Mouse (Mus musculus) lung, embryonic 14.5 days (tissue): ENCODE measurements at regions not wholly inside any gene's neighbourhood (a gene's known extent, or its start where the extent isn't known, plus 50 kb on each side); places are given as distances from the start of the nearest gene placed in this dataset.

ENCODE experiments used
- ATAC-seq: fragments of 200-750 bp; cut with Nextera tagmentation; 2 replicates; pipeline ENCODE4 v1.8.0; 2017; ENCODE audit warnings: mild to moderate bottlenecking, moderate TSS enrichment, moderate library complexity; ENCODE audit not compliant: insufficient read depth
- DNase-seq: peaks from one replicate; pipeline ENCODE4 v3.0.0-alpha.2; 2015
- H3K27ac ChIP-seq: fragments of 300-500 bp; sonication (generic); 2 replicates; pipeline ENCODE4 v1.5.1; 2014; ENCODE audit warnings: low read depth, mild to moderate bottlenecking, moderate library complexity
- H3K27me3 ChIP-seq: fragments of 300-500 bp; sonication (generic); 2 replicates; pipeline ENCODE4 v1.6.1; 2014; ENCODE audit warnings: low read length, control low read depth; ENCODE audit not compliant: insufficient read depth
- H3K36me3 ChIP-seq: fragments of 300-500 bp; sonication (generic); 2 replicates; pipeline ENCODE4 v1.6.1; 2014; ENCODE audit warnings: control low read depth; ENCODE audit not compliant: insufficient read depth
- H3K4me1 ChIP-seq: fragments of 300-500 bp; sonication (generic); 2 replicates; pipeline ENCODE4 v1.6.1; 2014; ENCODE audit warnings: antibody characterized with exemption, control low read depth; ENCODE audit not compliant: insufficient read depth
- H3K4me2 ChIP-seq: fragments of 300-500 bp; sonication (generic); 2 replicates; pipeline ENCODE4 v1.6.1; 2014; ENCODE audit warnings: mild to moderate bottlenecking
- H3K4me3 ChIP-seq: fragments of 300-500 bp; sonication (generic); 2 replicates; pipeline ENCODE4 v1.5.1; 2014; ENCODE audit warnings: low read depth, low read length
- H3K9ac ChIP-seq: fragments of 300-500 bp; sonication (generic); 2 replicates; pipeline ENCODE4 v1.6.1; 2014
- H3K9me3 ChIP-seq: fragments of 300-500 bp; sonication (generic); 2 replicates; pipeline ENCODE4 v1.6.1; 2016; ENCODE audit warnings: low read depth, low read length, control low read depth
- CTCF ChIP-seq: IDR thresholded peaks from 2 replicates; pipeline ENCODE4 v1.5.1; 2016; ENCODE audit warnings: antibody characterized with exemption, low read depth
- WGBS: fragments of 180-500 bp; shearing (Covaris S2); extraction: QIAGEN DNeasy Blood & Tissue Kit; methylation state at CpG from one replicate; pipeline ENCODE4 v1.1.7; 2014; 5-methylcytosine and 5-hydroxymethylcytosine counted together

DNA sequence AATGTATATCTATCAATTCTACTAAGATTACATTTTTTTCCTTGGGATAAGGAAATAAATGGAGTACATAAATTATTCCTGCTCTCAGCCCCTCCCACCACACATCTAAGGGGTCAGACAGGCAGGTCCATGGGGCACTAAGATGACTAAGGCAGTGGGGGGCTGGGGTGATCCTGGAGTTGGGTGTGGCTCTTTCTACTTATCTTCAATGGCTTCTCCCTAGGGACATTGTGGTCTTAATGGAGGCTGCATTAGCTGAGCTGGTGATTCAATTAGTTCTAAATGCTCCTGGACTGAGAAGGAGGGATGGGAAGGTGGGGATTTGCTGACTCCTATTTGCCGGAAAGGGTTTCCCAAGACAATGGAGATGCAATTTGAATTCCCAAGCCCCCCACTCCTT, 118.4 kb upstream of the Plxna4 start:
- Histone ChIP-seq H3K27ac (no peak overlapping the region), H3K4me1 (no peaks in the 10 kb centered on the region), H3K36me3 (no peaks in the 10 kb centered on the region), H3K27me3 (no peaks in the 10 kb centered on the region), H3K4me3 (no peak overlapping the region), H3K9ac (no peak overlapping the region), H3K9me3 (no peaks in the 10 kb centered on the region), H3K4me2 (no peak overlapping the region)
- 82% methylated on average over 1 of the region's 1 CpGs for WGBS
- no peak for TF ChIP-seq CTCF
- no peak for ATAC-seq
- DNase-seq = no peak

- H3K9me3 ChIP-seq = no peaks in the 10 kb centered on the region
- DNase-seq (no peak), ATAC-seq (no peak)
- no peaks in the 10 kb centered on the region for H3K36me3 ChIP-seq
- H3K4me1 ChIP-seq = no peaks in the 10 kb centered on the region
- H3K4me3 ChIP-seq = no peak overlapping the region
- 89% methylated on average over 8 of the region's 8 CpGs for WGBS
- TF ChIP-seq CTCF = no peak
- H3K4me2 ChIP-seq = no peak overlapping the region
- H3K9ac ChIP-seq = no peak overlapping the region
- no peak overlapping the region for H3K27ac ChIP-seq
- H3K27me3 ChIP-seq = no peaks in the 10 kb centered on the region
Observed at GRCm38 (mm10) chr6:32703466-32703865, 115.5 kb upstream of the Plxna4 start.

GRCm38 (mm10) chr6:32702245-32702791, 114.3 kb upstream of the Plxna4 start:
- TF ChIP-seq CTCF = no peak
- WGBS = 88% methylated on average over 11 of the region's 11 CpGs

GRCm38 (mm10) chr6:32699811-32700210, 111.8 kb upstream of the Plxna4 start:
- Histone ChIP-seq H3K27me3 (no peaks in the 10 kb centered on the region), H3K4me3 (no peak overlapping the region), H3K36me3 (no peaks in the 10 kb centered on the region), H3K27ac (no peak overlapping the region), H3K4me2 (no peak overlapping the region), H3K9me3 (no peaks in the 10 kb centered on the region), H3K9ac (no peak overlapping the region), H3K4me1 (no peaks in the 10 kb centered on the region)
- no peak for TF ChIP-seq CTCF
- DNase-seq (no peak), ATAC-seq (no peak)
- 84% methylated on average over 1 of the region's 1 CpGs for WGBS

More at GRCm38 (mm10) chr6:32702245-32702791, 114.3 kb upstream of the Plxna4 start:
- DNase-seq (no peak), ATAC-seq (no peak)
- no peaks in the 10 kb centered on the region for H3K9me3 ChIP-seq
- H3K9ac ChIP-seq = no peak overlapping the region
- no peaks in the 10 kb centered on the region for H3K36me3 ChIP-seq
- no peaks in the 10 kb centered on the region for H3K4me1 ChIP-seq
- no peaks in the 10 kb centered on the region for H3K27me3 ChIP-seq
- H3K4me3 ChIP-seq = no peak overlapping the region
- H3K27ac ChIP-seq = no peak overlapping the region
- H3K4me2 ChIP-seq = no peak overlapping the region

DNA sequence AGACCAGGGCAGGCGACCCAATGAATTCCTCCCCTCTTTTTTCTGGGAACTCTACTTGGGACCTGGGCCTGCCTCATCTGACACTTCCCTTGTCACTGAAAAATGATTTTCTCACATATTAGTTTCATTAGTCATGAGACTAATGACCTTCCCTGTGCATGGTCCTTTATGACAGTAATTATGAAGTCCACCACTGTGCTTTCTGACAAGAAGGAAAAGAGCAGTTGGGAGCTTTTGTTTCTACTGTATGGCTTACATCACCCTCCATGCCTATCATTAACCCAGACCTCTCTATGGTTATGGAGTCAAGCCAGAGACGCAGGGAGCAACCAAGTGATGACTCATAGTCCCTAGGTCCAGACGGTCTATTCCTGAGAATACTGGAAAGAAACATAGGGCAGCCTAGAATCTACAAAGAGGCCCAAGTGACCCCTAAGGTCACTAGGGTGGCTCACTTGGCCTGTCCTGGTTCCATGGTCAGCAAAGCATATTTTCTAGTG, 109.8 kb upstream of the Plxna4 start:
- H3K27me3 ChIP-seq = no peaks in the 10 kb centered on the region
- H3K27ac ChIP-seq = no peak overlapping the region
- no peaks in the 10 kb centered on the region for H3K36me3 ChIP-seq
- DNase-seq (no peak), ATAC-seq (no peak)
- no peak overlapping the region for H3K4me2 ChIP-seq
- H3K9ac ChIP-seq = no peak overlapping the region
- WGBS = 78% methylated on average over 3 of the region's 3 CpGs
- H3K4me3 ChIP-seq = no peak overlapping the region
- H3K9me3 ChIP-seq = no peaks in the 10 kb centered on the region
- H3K4me1 ChIP-seq = no peaks in the 10 kb centered on the region
- TF ChIP-seq CTCF = no peak

GRCm38 (mm10) chr6:32696037-32696436, 108.0 kb upstream of the Plxna4 start:
- H3K9me3 ChIP-seq = no peaks in the 10 kb centered on the region
- no peak for TF ChIP-seq CTCF
- H3K4me1 ChIP-seq = no peaks in the 10 kb centered on the region
- WGBS = 62% methylated on average over 2 of the region's 2 CpGs
- no peak overlapping the region for H3K4me2 ChIP-seq
- H3K27ac ChIP-seq = no peak overlapping the region
- DNase-seq (no peak), ATAC-seq (no peak)
- H3K27me3 ChIP-seq = no peaks in the 10 kb centered on the region
- H3K36me3 ChIP-seq = no peaks in the 10 kb centered on the region
- H3K4me3 ChIP-seq = no peak overlapping the region
- no peak overlapping the region for H3K9ac ChIP-seq

GRCm38 (mm10) chr6:32672552-32672951, 84.6 kb upstream of the Plxna4 start:
- Histone ChIP-seq H3K9ac (no peak overlapping the region), H3K4me3 (no peak overlapping the region), H3K36me3 (no peaks in the 10 kb centered on the region), H3K9me3 (no peaks in the 10 kb centered on the region), H3K27ac (no peak overlapping the region), H3K4me1 (no peaks in the 10 kb centered on the region), H3K4me2 (no peak overlapping the region), H3K27me3 (no peaks in the 10 kb centered on the region)
- no peak for TF ChIP-seq CTCF
- no peak for ATAC-seq
- 90% methylated on average over 6 of the region's 6 CpGs for WGBS
- no peak for DNase-seq

DNA sequence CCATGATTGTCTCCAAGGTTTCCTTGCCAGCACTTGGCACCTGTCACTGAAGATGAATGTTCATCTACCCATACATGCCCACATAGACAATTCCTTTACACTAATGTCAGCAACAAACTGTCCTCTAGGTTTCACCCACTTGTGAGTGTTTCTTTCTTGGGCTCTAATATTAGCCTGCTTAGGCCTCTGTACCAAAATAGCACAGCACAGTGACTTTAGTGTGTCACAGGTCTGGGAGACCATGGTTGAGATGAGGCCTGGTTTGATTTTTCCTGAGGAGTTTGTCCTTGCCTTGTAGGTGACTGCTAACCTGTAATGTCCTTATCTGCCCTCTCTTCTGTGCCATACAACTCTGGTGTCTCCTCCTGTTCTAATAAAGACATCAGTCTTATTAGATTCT, 71.8 kb upstream of the Plxna4 start:
- H3K27ac ChIP-seq = no peak overlapping the region
- no peak overlapping the region for H3K4me3 ChIP-seq
- H3K4me2 ChIP-seq = no peak overlapping the region
- no peak for TF ChIP-seq CTCF
- no peaks in the 10 kb centered on the region for H3K4me1 ChIP-seq
- ATAC-seq (no peak), DNase-seq (no peak)
- no peak overlapping the region for H3K9ac ChIP-seq
- no peaks in the 10 kb centered on the region for H3K36me3 ChIP-seq
- H3K27me3 ChIP-seq = no peaks in the 10 kb centered on the region
- no peaks in the 10 kb centered on the region for H3K9me3 ChIP-seq
